Mouse (Mus musculus) CH12.LX (cell line): ENCODE results near the gene Cmah. TPM values are rescaled to one million over a fixed set of nuclear protein-coding genes. Genes with fewer than 3 reads are reported as not detected.

Source experiments
- DNase-seq: peaks from one replicate; pipeline ENCODE4 v3.0.0-alpha.2; 2013; ENCODE audit errors: extremely low read depth
- H3K27ac ChIP-seq: 2 replicates; pipeline ENCODE4 v1.5.1; 2012; ENCODE audit warnings: low read depth, mild to moderate bottlenecking, control low read depth, moderate library complexity; ENCODE audit not compliant: insufficient read depth
- H3K27me3 ChIP-seq: replicated peaks from 2 replicates; pipeline ENCODE3; 2012; ENCODE audit warnings: inconsistent platforms
- H3K36me3 ChIP-seq, 2 experiments: replicated peaks in 1 of 2; 2 replicates each; pipeline versions ENCODE3 to v1.6.1; 2012; ENCODE audit warnings: inconsistent platforms in 1 of 2, low read length in 1 of 2, mild to moderate bottlenecking in 1 of 2, mixed read lengths in 1 of 2, moderate library complexity in 1 of 2; ENCODE audit not compliant: control insufficient read depth in 1 of 2, insufficient read depth in 1 of 2
- H3K4me1 ChIP-seq, 2 experiments: 2 replicates each; pipeline ENCODE4 v1.6.1; 2012; ENCODE audit warnings: inconsistent platforms in 1 of 2, moderate library complexity in 1 of 2; ENCODE audit not compliant: insufficient read depth in 2 of 2, control insufficient read depth in 1 of 2
- H3K4me2 ChIP-seq: 2 replicates; pipeline ENCODE4 v1.6.1; 2012; ENCODE audit warnings: low read depth, mild to moderate bottlenecking, control low read depth; ENCODE audit not compliant: poor library complexity, insufficient read depth, severe bottlenecking
- H3K4me3 ChIP-seq, 3 experiments: fragments of 150-350 bp in 1 of 3; sonication (generic) in 1 of 3; replicated peaks in 1 of 3; 2 replicates each; pipeline versions ENCODE3 to v1.5.1; 2011 to 2012; ENCODE audit warnings: low read depth in 2 of 3, low read length in 2 of 3, mild to moderate bottlenecking in 2 of 3, moderate library complexity in 2 of 3, control low read depth in 1 of 3, improper control_type of control experiment in 1 of 3, inconsistent platforms in 1 of 3, mixed read lengths in 1 of 3; ENCODE audit not compliant: poor library complexity in 1 of 3
- H3K79me2 ChIP-seq: replicated peaks from 2 replicates; pipeline ENCODE4 v1.6.1; 2012; ENCODE audit warnings: mild to moderate bottlenecking, moderate library complexity; ENCODE audit not compliant: control insufficient read depth, poor library complexity, insufficient read depth, severe bottlenecking; ENCODE audit errors: extremely low read depth
- H3K9ac ChIP-seq: 2 replicates; pipeline ENCODE4 v1.6.1; 2012; ENCODE audit warnings: low read depth, mild to moderate bottlenecking, control low read depth, moderate library complexity; ENCODE audit not compliant: insufficient read depth
- H3K9me3 ChIP-seq: replicated peaks from 2 replicates; pipeline ENCODE3; 2012; ENCODE audit warnings: low read length, inconsistent platforms, mixed read lengths
- CHD1 ChIP-seq: IDR thresholded peaks from 2 replicates; pipeline ENCODE4 v1.6.1; 2012; ENCODE audit warnings: low read depth, low read length, improper control_type of control experiment, inconsistent platforms
- CHD2 ChIP-seq: IDR thresholded peaks from 2 replicates; pipeline ENCODE4 v1.6.1; 2011; ENCODE audit warnings: low read length, improper control_type of control experiment
- CTCF ChIP-seq, 2 experiments: IDR thresholded peaks in 1 of 2; conservative IDR thresholded peaks in 1 of 2; 2 replicates each; pipeline ENCODE4 v1.5.1; 2011 to 2012; ENCODE audit warnings: low read depth in 2 of 2, low read length in 2 of 2, improper control_type of control experiment in 1 of 2, inconsistent platforms in 1 of 2, mild to moderate bottlenecking in 1 of 2, moderate library complexity in 1 of 2
- E2F4 ChIP-seq: IDR thresholded peaks from 2 replicates; pipeline ENCODE4 v1.6.1; 2011; ENCODE audit warnings: low read depth, low read length, improper control_type of control experiment; ENCODE audit not compliant: insufficient replicate concordance
- EP300 ChIP-seq: IDR thresholded peaks from 2 replicates; pipeline ENCODE4 v1.6.1; 2011; ENCODE audit warnings: low read length, improper control_type of control experiment
- GABPA ChIP-seq: IDR thresholded peaks from 2 replicates; pipeline ENCODE4 v1.6.1; 2012; ENCODE audit warnings: low read depth, low read length, improper control_type of control experiment, inconsistent platforms; ENCODE audit not compliant: insufficient replicate concordance
- HCFC1 ChIP-seq: IDR thresholded peaks from 2 replicates; pipeline ENCODE4 v1.6.1; 2012; ENCODE audit warnings: low read depth, mild to moderate bottlenecking, inconsistent platforms, low read length, improper control_type of control experiment
- IRF4 ChIP-seq: IDR thresholded peaks from 2 replicates; pipeline ENCODE4 v1.6.1; 2014; ENCODE audit warnings: low read depth, mild to moderate bottlenecking, inconsistent platforms, low read length, improper control_type of control experiment
- JUN ChIP-seq: IDR thresholded peaks from 2 replicates; pipeline ENCODE4 v1.6.1; 2011; ENCODE audit warnings: low read depth, mild to moderate bottlenecking, low read length, improper control_type of control experiment, moderate library complexity; ENCODE audit not compliant: insufficient read depth
- JUND ChIP-seq: conservative IDR thresholded peaks from 2 replicates; pipeline ENCODE4 v1.6.1; 2011; ENCODE audit warnings: low read depth, low read length, improper control_type of control experiment
- KAT2A ChIP-seq: IDR thresholded peaks from 2 replicates; pipeline ENCODE4 v1.6.1; 2012; ENCODE audit warnings: low read length, improper control_type of control experiment, inconsistent platforms; ENCODE audit not compliant: insufficient replicate concordance
- MAFK ChIP-seq: IDR thresholded peaks from 2 replicates; pipeline ENCODE4 v1.6.1; 2011; ENCODE audit warnings: low read length, improper control_type of control experiment; ENCODE audit not compliant: insufficient replicate concordance
- MAZ ChIP-seq: IDR thresholded peaks from 2 replicates; pipeline ENCODE4 v1.6.1; 2012; ENCODE audit warnings: low read depth, mild to moderate bottlenecking, inconsistent platforms, low read length, improper control_type of control experiment, moderate library complexity
- MEF2A ChIP-seq: IDR thresholded peaks from 2 replicates; pipeline ENCODE4 v1.6.1; 2014; ENCODE audit warnings: low read depth, mild to moderate bottlenecking, inconsistent platforms, low read length, improper control_type of control experiment, borderline replicate concordance
- MYC ChIP-seq: IDR thresholded peaks from 2 replicates; pipeline ENCODE4 v1.6.1; 2011; ENCODE audit warnings: low read depth, mild to moderate bottlenecking, improper control_type of control experiment, low read length
- NELFE ChIP-seq: IDR thresholded peaks from 2 replicates; pipeline ENCODE4 v1.6.1; 2011; ENCODE audit warnings: low read depth, low read length, improper control_type of control experiment
- NRF1 ChIP-seq: IDR thresholded peaks from 2 replicates; pipeline ENCODE4 v1.6.1; 2014; ENCODE audit warnings: low read depth, mild to moderate bottlenecking, inconsistent platforms, low read length, improper control_type of control experiment, moderate library complexity
- PAX5 ChIP-seq: IDR thresholded peaks from 2 replicates; pipeline ENCODE4 v1.6.1; 2012; ENCODE audit warnings: low read length, inconsistent platforms, mixed read lengths
- POLR2AphosphoS2 ChIP-seq: IDR thresholded peaks from 2 replicates; pipeline ENCODE4 v1.6.1; 2011; ENCODE audit warnings: low read depth, low read length, improper control_type of control experiment
- RAD21 ChIP-seq: IDR thresholded peaks from 2 replicates; pipeline ENCODE4 v1.6.1; 2011; ENCODE audit warnings: low read depth, mild to moderate bottlenecking, low read length, improper control_type of control experiment, moderate library complexity
- RCOR1 ChIP-seq: conservative IDR thresholded peaks from 2 replicates; pipeline ENCODE4 v1.6.1; 2012; ENCODE audit warnings: low read depth, mild to moderate bottlenecking, inconsistent platforms, low read length, improper control_type of control experiment
- SIN3A ChIP-seq: IDR thresholded peaks from 2 replicates; pipeline ENCODE4 v1.6.1; 2012; ENCODE audit warnings: low read length, improper control_type of control experiment, inconsistent platforms
- SMC3 ChIP-seq: IDR thresholded peaks from 2 replicates; pipeline ENCODE4 v1.6.1; 2011; ENCODE audit warnings: low read depth, low read length, improper control_type of control experiment
- USF1 ChIP-seq: IDR thresholded peaks from 2 replicates; pipeline ENCODE4 v1.6.1; 2014; ENCODE audit warnings: low read depth, mild to moderate bottlenecking, inconsistent platforms, low read length, improper control_type of control experiment
- USF2 ChIP-seq: conservative IDR thresholded peaks from 2 replicates; pipeline ENCODE4 v1.6.1; 2011; ENCODE audit warnings: low read depth, low read length, improper control_type of control experiment
- ZNF384 ChIP-seq: IDR thresholded peaks from 2 replicates; pipeline ENCODE4 v1.6.1; 2012; ENCODE audit warnings: low read depth, low read length, improper control_type of control experiment, inconsistent platforms
- dilution Hi-C: fragments of 300-500 bp; cut with MboI; formaldehyde crosslinking; loops from 2 replicates; pipeline ENCODE4 v1.14.3; 2020; ENCODE audit warnings: low sequenced_read_pairs; ENCODE audit not compliant: extremely low pct_unique_long_range_greater_than_20kb, extremely low pct_ligation_motif_present
- in situ Hi-C: fragments of 300-500 bp; cut with MboI; formaldehyde crosslinking; loops from 3 replicates; pipeline ENCODE4 v1.14.3; 2019; ENCODE audit warnings: low sequenced_read_pairs, low pct_ligation_motif_present, low pct_unique_long_range_greater_than_20kb, mixed read lengths
- polyA plus RNA-seq: library from polyadenylated mRNA; unstranded; fragments of >175 nt; gene quantifications from 2 replicates; pipeline ENCODE4 v1.2.1, GENCODE M21; 2012; ENCODE audit warnings: low read depth; ENCODE audit not compliant: insufficient read length
- total RNA-seq, 2 experiments: library from RNA; depleted of rRNA; stranded (reverse); fragments of 300-350 nt in 1 of 2; fragments of >200 nt in 1 of 2; gene quantifications; 2 replicates each; pipeline ENCODE4 v1.2.3; 2012 to 2014

Cmah gene
- total and polyA plus RNA-seq, 3 experiments = 5.0 to 17.4 (median 5.5) TPM

GRCm38 (mm10) chr13:24501179-24501905, 174.1 kb downstream of the Cmah start (continued):
- TF ChIP-seq SIN3A (peak; percentile 58; the same call in 1 of the 2 replicates), EP300 (peak; percentile 31; the same call in 1 of the 2 replicates), RCOR1 (no peak), POLR2AphosphoS2 (no peak), MAFK (no peak), USF2 (no peak), IRF4 (peak; percentile 23), ZNF384 (peak; percentile 86), GABPA (no peak), MAZ (0 out of 2 replicates have a peak, but pooled peaks have one; percentile 47), MEF2A (peak; percentile 38; the same call in 1 of the 2 replicates), HCFC1 (peak; percentile 50), PAX5 (no peak), JUND (no peak), CTCF (conservative IDR thresholded peaks at IDR 0.05 in 1 of 2, IDR thresholded peaks at IDR 0.05 in 1 of 2; ENCODE audit: low read depth in 2 of 2, low read length in 2 of 2) (no peak), CHD1 (no peak), E2F4 (no peak), USF1 (no peak; the same call in 1 of the 2 replicates)

GRCm38 (mm10) chr13:24501919-24502318, 174.7 kb downstream of the Cmah start:
- Histone ChIP-seq H3K4me2 (peak overlapping the region; percentile 90), H3K27me3 (no peaks in the 10 kb centered on the region), H3K36me3 (peaks cover 9 to 28% of the 10 kb centered on the region in 2 experiments), H3K4me3 (peak overlapping the region; percentile 59 to 69 (median 69)), H3K9me3 (peaks cover 8% of the 10 kb centered on the region), H3K9ac (peak overlapping the region; percentile 76), H3K27ac (peak overlapping the region; percentile 8; the same call in 1 of the 2 replicates), H3K79me2 (no peaks in the 10 kb centered on the region; the same call in 1 of the 2 replicates), H3K4me1 (peaks cover 7 to 71% of the 10 kb centered on the region in 2 experiments; a peak in 3 of 4 replicates)
- TF ChIP-seq USF1 = no peak
- no peak for TF ChIP-seq ZNF384
- TF ChIP-seq EP300 = no peak
- TF ChIP-seq NELFE = no peak
- no peak for TF ChIP-seq KAT2A
- TF ChIP-seq JUN = no peak
- no peak for TF ChIP-seq NRF1
- TF ChIP-seq CTCF (conservative IDR thresholded peaks at IDR 0.05 in 1 of 2, IDR thresholded peaks at IDR 0.05 in 1 of 2; ENCODE audit: low read depth in 2 of 2, low read length in 2 of 2) = no peak
- TF ChIP-seq POLR2AphosphoS2 = no peak
- TF ChIP-seq RCOR1 = no peak
- no peak for TF ChIP-seq SMC3
- no peak for TF ChIP-seq MYC
- TF ChIP-seq IRF4 = no peak
- no peak for TF ChIP-seq RAD21
- no peak for TF ChIP-seq MEF2A
- no peak for TF ChIP-seq PAX5
- TF ChIP-seq HCFC1 = no peak
- no peak for TF ChIP-seq CHD2
- in situ Hi-C loops = no loop called here
- DNase-seq = no peak
- dilution Hi-C loops = no loop called here
